Mouse (Mus musculus) neural tube, embryonic 10.5 days (tissue): ENCODE results near the gene Gpbar1.

ENCODE experiments used
- DNase-seq: peaks from one replicate; pipeline ENCODE4 v3.0.0-alpha.2; 2017; ENCODE audit warnings: low spot score; ENCODE audit errors: extremely low spot score

Gpbar1 gene

DNA sequence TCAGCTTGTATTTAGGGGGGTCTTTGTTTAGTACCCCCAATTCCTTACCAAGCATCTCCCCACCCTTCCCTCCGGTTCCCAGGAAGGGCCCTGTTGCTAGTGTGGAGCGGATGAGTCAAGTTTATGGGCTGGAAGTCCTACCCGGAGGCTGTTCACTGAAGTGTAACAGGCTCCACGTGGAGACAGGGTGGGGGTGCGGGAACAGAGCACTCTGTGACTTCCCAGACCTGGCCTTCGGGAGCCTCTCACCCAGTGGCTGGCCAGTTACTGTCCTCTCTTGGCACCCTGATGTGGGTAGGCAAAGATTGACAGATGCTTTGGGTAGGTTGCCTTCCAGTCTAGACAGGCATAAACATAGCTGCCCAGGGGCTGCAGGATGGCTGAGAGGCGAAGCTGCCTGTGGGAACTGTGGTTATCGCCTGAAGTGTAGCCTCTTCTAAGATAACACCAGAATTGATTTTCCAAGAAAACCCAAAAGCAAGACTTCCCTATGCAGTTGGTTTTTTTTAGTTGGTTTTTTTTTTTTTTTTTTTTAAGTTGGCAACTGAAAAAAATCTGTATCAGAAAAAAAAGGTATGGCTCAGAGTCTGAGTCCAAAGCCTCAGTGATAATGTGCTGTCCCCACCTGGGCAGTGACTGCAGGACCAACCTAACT is 340 bp upstream of the Gpbar1 start:
- DNase-seq = no peak

DNA sequence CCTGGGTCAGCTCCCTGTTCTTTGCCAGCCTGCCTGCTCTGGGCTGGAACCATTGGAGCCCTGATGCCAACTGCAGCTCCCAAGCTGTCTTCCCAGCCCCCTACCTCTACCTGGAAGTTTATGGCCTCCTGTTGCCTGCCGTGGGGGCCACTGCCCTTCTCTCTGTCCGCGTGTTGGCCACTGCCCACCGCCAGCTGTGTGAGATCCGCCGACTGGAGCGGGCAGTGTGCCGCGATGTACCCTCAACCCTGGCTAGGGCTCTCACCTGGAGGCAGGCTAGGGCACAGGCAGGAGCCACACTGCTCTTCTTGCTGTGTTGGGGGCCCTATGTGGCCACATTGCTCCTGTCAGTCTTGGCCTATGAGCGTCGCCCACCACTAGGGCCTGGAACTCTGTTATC is 638 bp downstream of the Gpbar1 start:
- no peak for DNase-seq

GRCm38 (mm10) chr1:74280591-74281325 is 2.4 kb downstream of the Gpbar1 start:
- DNase-seq = no peak

DNA sequence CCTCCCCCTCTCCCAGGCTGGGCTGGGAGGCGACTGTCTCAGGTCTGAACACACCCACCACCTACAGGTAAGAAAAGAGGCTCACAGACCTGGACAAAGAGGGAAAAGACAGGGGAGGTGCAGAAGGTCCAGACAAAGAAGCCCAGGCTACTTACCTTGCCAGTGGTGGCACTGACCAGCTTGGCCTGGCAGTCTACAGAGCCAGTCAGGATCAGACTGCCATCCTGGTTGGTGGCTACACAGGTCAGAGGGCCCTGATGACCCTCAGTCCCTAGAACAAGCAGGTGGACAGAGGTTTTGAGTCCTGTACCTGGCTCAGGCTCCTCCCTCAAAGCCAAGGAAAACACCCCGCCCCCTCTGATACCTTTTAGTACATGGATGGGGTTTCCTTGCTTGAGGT is 3.0 kb downstream of the Gpbar1 start:
- no peak for DNase-seq

DNA sequence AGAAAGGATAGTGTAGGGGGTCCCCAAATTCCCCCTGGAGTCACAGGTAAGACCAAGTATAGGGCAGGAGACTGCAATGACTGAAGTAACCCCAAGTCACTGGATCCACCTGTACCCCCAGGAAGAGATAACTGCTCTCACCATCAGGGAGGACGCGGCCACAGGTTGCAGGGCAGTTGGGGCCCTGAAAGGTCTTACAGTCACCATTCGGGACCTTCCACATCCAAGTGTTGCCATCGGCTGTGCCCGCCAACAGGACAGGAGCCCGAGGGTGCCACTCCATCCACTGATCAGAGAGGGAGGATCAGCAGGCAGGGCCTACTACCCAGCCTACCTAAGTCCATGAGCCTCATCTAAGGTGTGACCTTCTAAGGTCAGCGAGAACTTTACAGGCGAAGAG is 3.5 kb downstream of the Gpbar1 start:
- DNase-seq = no peak

DNA sequence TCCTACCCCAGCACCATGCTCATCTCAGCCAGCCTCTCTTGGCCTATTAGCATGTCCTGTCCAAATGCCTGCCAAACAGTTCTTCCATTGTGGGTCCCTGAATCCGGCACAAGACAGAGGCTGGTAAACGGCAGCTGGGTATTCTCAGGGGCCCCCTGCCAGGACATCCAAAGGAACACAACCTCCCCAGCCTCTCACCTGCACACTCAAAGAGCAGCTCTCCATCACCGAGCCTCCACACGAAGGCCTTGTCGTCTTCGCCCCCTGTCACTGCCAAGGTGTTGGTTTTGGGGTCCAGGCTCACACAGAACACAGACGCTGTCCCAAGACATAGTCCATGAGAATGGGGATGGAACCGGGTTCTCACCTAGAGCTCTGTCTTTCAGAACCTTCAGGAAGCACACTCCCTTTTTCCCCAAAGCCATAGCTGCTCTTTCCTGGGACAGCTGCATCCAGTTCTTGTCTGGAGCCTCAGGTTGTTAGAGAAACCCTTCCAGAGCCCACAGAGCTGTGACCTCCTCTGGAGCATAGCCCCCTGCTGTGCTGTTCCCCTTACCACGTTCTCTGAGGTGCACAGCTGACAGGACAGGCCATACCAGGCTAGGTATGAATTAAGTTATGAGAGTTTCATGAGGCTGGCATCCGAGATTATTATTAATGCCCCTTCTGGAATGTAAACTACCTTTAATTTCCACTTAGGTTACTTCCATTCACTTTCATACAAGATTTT is 4.7 kb downstream of the Gpbar1 start:
- DNase-seq = no peak

GRCm38 (mm10) chr1:74283686-74284463 is 5.5 kb downstream of the Gpbar1 start:
- no peak for DNase-seq

- DNase-seq = peak; percentile 99
Measured at GRCm38 (mm10) chr1:74284543-74285160, 6.3 kb downstream of the Gpbar1 start, which contains the start of the genes Aamp and Pnkd. Gene Aamp (minus strand): TSS chr1:74284738. Gene Pnkd (plus strand): TSS chr1:74284930.

- no peak for DNase-seq
Measured at GRCm38 (mm10) chr1:74285212-74286010, 7.1 kb downstream of the Gpbar1 start.

GRCm38 (mm10) chr1:74286869-74287607 is 8.7 kb downstream of the Gpbar1 start:
- peak; percentile 25 for DNase-seq

DNA sequence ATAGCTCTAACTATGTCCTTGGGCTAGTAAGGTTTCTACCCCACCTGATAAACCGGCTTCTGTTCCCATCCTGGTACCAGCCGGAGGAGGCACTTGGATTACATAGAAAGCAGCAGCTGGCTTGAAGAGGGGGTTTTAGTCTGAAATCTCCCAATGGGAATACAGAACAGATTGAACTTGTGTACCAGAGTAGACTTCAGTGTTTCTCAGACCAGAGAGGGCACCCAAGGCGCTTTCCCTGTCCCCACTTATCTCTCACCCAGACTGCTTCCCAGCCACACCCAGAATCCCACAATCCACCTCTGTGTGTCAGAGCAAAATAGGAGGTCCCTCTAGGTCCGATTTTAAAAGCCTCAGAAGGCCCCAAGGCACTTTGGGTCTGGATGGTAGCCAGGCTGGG is 10.0 kb downstream of the Gpbar1 start:
- DNase-seq = no peak

DNA sequence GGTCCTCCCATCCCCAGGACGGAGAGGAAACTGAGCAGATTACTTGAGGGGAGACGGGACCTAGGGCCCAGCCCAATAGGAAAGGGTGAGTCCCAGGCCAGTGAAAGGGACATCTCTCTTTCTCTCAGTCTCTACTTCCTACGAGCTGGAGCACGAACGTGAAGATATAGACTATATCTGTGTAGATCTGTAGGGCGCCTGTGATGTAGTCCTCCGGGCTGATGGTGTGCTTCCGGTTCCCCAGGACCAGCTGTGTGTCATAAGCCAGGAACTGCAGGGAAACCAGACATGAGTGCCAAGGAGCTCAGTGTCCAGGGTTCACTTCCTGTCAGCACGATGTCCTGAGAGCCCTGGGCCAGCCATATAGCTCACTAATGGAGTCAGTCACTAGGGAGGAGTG is 10.9 kb downstream of the Gpbar1 start:
- no peak for DNase-seq

- DNase-seq = no peak
Measured at GRCm38 (mm10) chr1:74289740-74290139, 11.4 kb downstream of the Gpbar1 start.

- DNase-seq = no peak
Measured at GRCm38 (mm10) chr1:74290141-74290540, 11.8 kb downstream of the Gpbar1 start.

- DNase-seq = no peak
Measured at GRCm38 (mm10) chr1:74292331-74293020, 14.1 kb downstream of the Gpbar1 start.

DNA sequence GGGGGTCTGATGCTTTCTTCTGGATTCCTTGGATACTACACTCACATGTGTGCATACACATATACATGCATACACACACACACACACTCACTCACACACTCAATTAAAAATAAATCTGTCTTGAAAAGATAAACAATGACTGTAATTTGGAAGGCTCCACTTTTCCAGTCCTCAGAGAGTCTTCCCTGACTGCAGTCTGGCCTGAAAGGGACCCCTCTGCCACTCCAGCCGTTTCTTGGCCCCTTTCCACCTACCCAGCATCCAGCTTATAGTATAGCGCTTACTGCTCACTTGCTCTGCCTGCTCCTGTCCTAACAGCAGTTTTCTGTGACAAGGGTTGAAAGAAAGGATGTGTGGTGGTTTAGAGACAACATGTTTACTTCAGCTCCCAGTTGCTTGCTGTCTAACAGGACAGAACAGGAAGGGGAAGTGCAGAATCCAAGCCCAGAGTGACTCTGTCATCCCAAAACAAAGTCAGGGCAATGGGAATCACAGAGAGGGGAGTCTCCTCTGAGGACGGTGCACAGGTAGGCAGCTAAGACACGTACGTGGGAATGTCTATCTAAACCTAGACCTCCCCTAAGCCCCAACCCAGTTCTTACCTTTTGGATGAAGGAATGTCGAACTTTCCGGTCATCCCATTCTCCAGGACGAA is 15.1 kb downstream of the Gpbar1 start:
- DNase-seq = no peak

DNA sequence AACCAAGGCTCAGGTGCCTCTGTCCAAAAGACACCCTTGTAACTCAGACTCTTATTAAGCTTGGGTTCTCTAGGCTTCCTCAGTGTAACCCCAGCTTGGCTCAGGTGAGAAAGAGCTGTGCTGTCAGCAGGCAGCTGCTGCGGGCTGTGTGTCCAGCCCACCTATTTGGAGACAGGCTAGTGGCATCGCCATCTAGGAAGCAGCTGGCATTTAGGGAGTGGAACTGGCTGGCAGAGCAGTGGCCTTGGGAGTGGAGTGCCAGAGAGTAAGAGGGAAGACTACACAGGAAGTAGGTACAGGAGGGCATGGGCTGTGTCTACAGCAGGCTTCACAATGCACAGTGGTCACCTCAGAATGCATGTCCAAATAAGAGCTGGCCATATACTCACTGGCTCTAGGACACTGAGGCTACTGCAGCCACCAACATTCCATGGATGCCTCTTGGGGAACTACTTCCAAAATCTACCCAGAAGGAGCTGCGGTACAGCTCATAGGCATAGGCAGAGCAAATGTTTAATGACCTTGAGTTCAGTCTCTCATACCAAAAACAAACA is 15.8 kb downstream of the Gpbar1 start:
- no peak for DNase-seq
